Mouse (Mus musculus) cortical plate, adult 2 months (tissue): Measurements from ENCODE around the gene Pik3r2. TPM values are rescaled to one million over a fixed set of nuclear protein-coding genes. Genes with fewer than 3 reads are reported as not detected.

ENCODE experiments used
- H3K27ac ChIP-seq: fragments of 200-500 bp; 2 replicates; pipeline ENCODE4 v1.5.1; 2012; ENCODE audit warnings: low read length, control low read depth, inconsistent platforms; ENCODE audit not compliant: insufficient read depth
- H3K4me1 ChIP-seq: fragments of 200-500 bp; 2 replicates; pipeline ENCODE4 v1.6.1; 2011; ENCODE audit warnings: low read length; ENCODE audit not compliant: control insufficient read depth, insufficient read depth
- H3K4me3 ChIP-seq: fragments of 200-500 bp; 2 replicates; pipeline ENCODE4 v1.5.1; 2011; ENCODE audit warnings: mild to moderate bottlenecking, low read length, control low read depth; ENCODE audit not compliant: insufficient read depth
- CTCF ChIP-seq: fragments of 200-500 bp; IDR thresholded peaks from 2 replicates; pipeline ENCODE4 v1.5.1; 2011; ENCODE audit warnings: mild to moderate bottlenecking, control low read depth, low read length; ENCODE audit not compliant: insufficient read depth; ENCODE audit errors: extremely low read depth
- POLR2A ChIP-seq: fragments of 200-500 bp; IDR thresholded peaks from 2 replicates; pipeline ENCODE4 v1.6.1; 2011; ENCODE audit warnings: mild to moderate bottlenecking, low read length, control low read depth; ENCODE audit not compliant: insufficient read depth; ENCODE audit errors: extremely low read depth
- polyA plus RNA-seq: library from polyadenylated mRNA; depleted of rRNA; stranded (reverse); fragments of >200 nt; gene quantifications from 2 replicates; pipeline ENCODE4 v1.2.3, GENCODE M21; 2012

The Pik3r2 gene
- polyA plus RNA-seq, 1 experiment = 177 TPM

GRCm38 (mm10) chr8:70812055-70812454 is 35.5 kb upstream of the Pik3r2 start:
- Histone ChIP-seq H3K4me3 (no peak overlapping the region), H3K27ac (no peak overlapping the region)
- TF ChIP-seq POLR2A = no peak
- no peak for TF ChIP-seq CTCF

GRCm38 (mm10) chr8:70810962-70811680 is 34.6 kb upstream of the Pik3r2 start:
- H3K4me3 ChIP-seq = no peak overlapping the region
- TF ChIP-seq POLR2A (no peak), CTCF (no peak)
- H3K27ac ChIP-seq = no peak overlapping the region
- no peaks in the 10 kb centered on the region for H3K4me1 ChIP-seq

More at GRCm38 (mm10) chr8:70812055-70812454, 35.5 kb upstream of the Pik3r2 start:
- no peaks in the 10 kb centered on the region for H3K4me1 ChIP-seq

GRCm38 (mm10) chr8:70808955-70809701 is 32.6 kb upstream of the Pik3r2 start:
- Histone ChIP-seq H3K4me3 (no peak overlapping the region), H3K4me1 (no peaks in the 10 kb centered on the region), H3K27ac (no peak overlapping the region)
- TF ChIP-seq POLR2A = no peak
- TF ChIP-seq CTCF = no peak

- peak within 1 kb of the TSS; percentile 86 for H3K27ac ChIP-seq
- no peak within 1 kb of the TSS for H3K4me3 ChIP-seq
- no peak for TF ChIP-seq CTCF
- no peak for TF ChIP-seq POLR2A
- no peaks in the 10 kb centered on the region for H3K4me1 ChIP-seq
Measured at GRCm38 (mm10) chr8:70808239-70808638, 31.7 kb upstream of the Pik3r2 start, which contains the start of gene Il12rb1. Il12rb1 (plus strand) TSS chr8:70808449.

GRCm38 (mm10) chr8:70807304-70807703 is 30.8 kb upstream of the Pik3r2 start:
- 0 out of 2 replicates have a peak, but pooled peaks cover under 1% of the 10 kb centered on the region for H3K4me1 ChIP-seq
- H3K4me3 ChIP-seq = no peak overlapping the region
- TF ChIP-seq CTCF (no peak), POLR2A (no peak)
- peak overlapping the region; percentile 86 for H3K27ac ChIP-seq

- Histone ChIP-seq H3K27ac (peak overlapping the region; percentile 86), H3K4me3 (no peak overlapping the region), H3K4me1 (peaks cover 3% of the 10 kb centered on the region; the same call in 1 of the 2 replicates)
- no peak for TF ChIP-seq CTCF
- no peak for TF ChIP-seq POLR2A
Measured at GRCm38 (mm10) chr8:70806541-70806940, 30.0 kb upstream of the Pik3r2 start.

GRCm38 (mm10) chr8:70804481-70805206 is 28.1 kb upstream of the Pik3r2 start, which contains the start of gene Mast3:
Mast3 (minus strand) TSS chr8:70805054.
- Histone ChIP-seq H3K4me1 (peaks cover 5% of the 10 kb centered on the region), H3K27ac (peak within 1 kb of the TSS; percentile 51)
- TF ChIP-seq CTCF (no peak), POLR2A (peak; percentile 82)

GRCm38 (mm10) chr8:70803761-70804480 is 27.4 kb upstream of the Pik3r2 start:
- peak overlapping the region; percentile 51 for H3K27ac ChIP-seq
- H3K4me3 ChIP-seq = peak overlapping the region; percentile 88
- TF ChIP-seq POLR2A (no peak), CTCF (no peak)
- H3K4me1 ChIP-seq = peaks cover 5% of the 10 kb centered on the region

More at GRCm38 (mm10) chr8:70804481-70805206, 28.1 kb upstream of the Pik3r2 start, which contains the start of gene Mast3:
- peak within 1 kb of the TSS; percentile 88 for H3K4me3 ChIP-seq
